Mouse (Mus musculus): ENCODE measurements around the gene Atp8b2. TPM values are rescaled to one million over a fixed set of nuclear protein-coding genes. Genes with fewer than 3 reads are reported as not detected.

The Atp8b2 gene
- polyA plus RNA-seq, 1 experiment: 10.2 TPM

GRCm38 (mm10) chr3:89898870-89899510 is 64.3 kb downstream of the Atp8b2 start:
- peak overlapping the region; percentile 21; the same call in 1 of the 2 replicates for H3K27ac ChIP-seq (replicated peaks; ENCODE audit: low read depth, low read length)
- peaks cover 28% of the 10 kb centered on the region for H3K4me1 ChIP-seq (ENCODE audit: control insufficient read depth, insufficient read depth, insufficient read length, low read length)
- H3K4me3 ChIP-seq (ENCODE audit: insufficient read depth, low read depth, low read length): no peak overlapping the region

GRCm38 (mm10) chr3:89898011-89898410 is 65.3 kb downstream of the Atp8b2 start:
- Histone ChIP-seq H3K4me3 (ENCODE audit: insufficient read depth, low read depth, low read length) (no peak overlapping the region), H3K27ac (replicated peaks; ENCODE audit: low read depth, low read length) (no peak overlapping the region), H3K4me1 (ENCODE audit: control insufficient read depth, insufficient read depth, insufficient read length, low read length) (peaks cover 28% of the 10 kb centered on the region)

GRCm38 (mm10) chr3:89897204-89897796 is 66.0 kb downstream of the Atp8b2 start:
- H3K27ac ChIP-seq (replicated peaks; ENCODE audit: low read depth, low read length): no peak overlapping the region

GRCm38 (mm10) chr3:89896571-89896970 is 66.7 kb downstream of the Atp8b2 start:
- Histone ChIP-seq H3K4me3 (ENCODE audit: insufficient read depth, low read depth, low read length) (no peak overlapping the region), H3K27ac (replicated peaks; ENCODE audit: low read depth, low read length) (no peak overlapping the region), H3K4me1 (ENCODE audit: control insufficient read depth, insufficient read depth, insufficient read length, low read length) (peaks cover 25% of the 10 kb centered on the region)

More at GRCm38 (mm10) chr3:89897204-89897796, 66.0 kb downstream of the Atp8b2 start:
- Histone ChIP-seq H3K4me3 (ENCODE audit: insufficient read depth, low read depth, low read length) (no peak overlapping the region), H3K4me1 (ENCODE audit: control insufficient read depth, insufficient read depth, insufficient read length, low read length) (peaks cover 28% of the 10 kb centered on the region)

GRCm38 (mm10) chr3:89892517-89893106 is 70.7 kb downstream of the Atp8b2 start:
- H3K4me1 ChIP-seq (ENCODE audit: control insufficient read depth, insufficient read depth, insufficient read length, low read length): peaks cover 10% of the 10 kb centered on the region
- no peak overlapping the region for H3K27ac ChIP-seq (replicated peaks; ENCODE audit: low read depth, low read length)
- H3K4me3 ChIP-seq (ENCODE audit: insufficient read depth, low read depth, low read length): no peak overlapping the region

GRCm38 (mm10) chr3:89891696-89892095 is 71.6 kb downstream of the Atp8b2 start:
- peaks cover 7% of the 10 kb centered on the region for H3K4me1 ChIP-seq (ENCODE audit: control insufficient read depth, insufficient read depth, insufficient read length, low read length)
- H3K27ac ChIP-seq (replicated peaks; ENCODE audit: low read depth, low read length): no peak overlapping the region
- no peak overlapping the region for H3K4me3 ChIP-seq (ENCODE audit: insufficient read depth, low read depth, low read length)

GRCm38 (mm10) chr3:89889841-89890430 is 73.4 kb downstream of the Atp8b2 start:
- H3K4me3 ChIP-seq (ENCODE audit: insufficient read depth, low read depth, low read length): no peak overlapping the region
- H3K4me1 ChIP-seq (ENCODE audit: control insufficient read depth, insufficient read depth, insufficient read length, low read length): peaks cover 7% of the 10 kb centered on the region
- peak overlapping the region; percentile 93 for H3K27ac ChIP-seq (replicated peaks; ENCODE audit: low read depth, low read length)

Other genes with a start within 250 kb of the Atp8b2 start
- 2.4 and 4.8 TPM in 2 replicates for gene Adar, start 248.5 kb downstream of the Atp8b2 start, polyA plus RNA-seq (2012; ENCODE audit: insufficient read depth, insufficient read length, missing spikeins)
- 0.54 and 1.3 TPM in 2 replicates for gene Chrnb2, start 198.9 kb downstream of the Atp8b2 start, polyA plus RNA-seq (2012; ENCODE audit: insufficient read depth, insufficient read length, missing spikeins)
- 31.9 and 44.5 TPM in 2 replicates for gene Ube2q1, start 189.9 kb downstream of the Atp8b2 start, polyA plus RNA-seq (2012; ENCODE audit: insufficient read depth, insufficient read length, missing spikeins)
- 2.4 and 4.0 TPM in 2 replicates for gene She, start 132.1 kb downstream of the Atp8b2 start, polyA plus RNA-seq (2012; ENCODE audit: insufficient read depth, insufficient read length, missing spikeins)
- 3.6 and 5.4 TPM in 2 replicates for gene Il6ra, start 50.3 kb downstream of the Atp8b2 start, polyA plus RNA-seq (2012; ENCODE audit: insufficient read depth, insufficient read length, missing spikeins)
- 79.2 and 79.9 TPM in 2 replicates for gene Hax1, start 35.3 kb upstream of the Atp8b2 start, polyA plus RNA-seq (2012; ENCODE audit: insufficient read depth, insufficient read length, missing spikeins)
- 62.5 and 63.0 TPM in 2 replicates for gene 4933434E20Rik, start 88.1 kb upstream of the Atp8b2 start, polyA plus RNA-seq (2012; ENCODE audit: insufficient read depth, insufficient read length, missing spikeins)
- 43.1 and 61.4 TPM in 2 replicates for gene Ubap2l, start 89.1 kb upstream of the Atp8b2 start, polyA plus RNA-seq (2012; ENCODE audit: insufficient read depth, insufficient read length, missing spikeins)
- gene Tpm3, start 109.1 kb upstream of the Atp8b2 start, polyA plus RNA-seq (2012; ENCODE audit: insufficient read depth, insufficient read length, missing spikeins): 96.4 and 103 TPM in 2 replicates
- 0.20 TPM in 1 of 2 replicates, not detected in the other for gene Nup210l, start 140.6 kb upstream of the Atp8b2 start, polyA plus RNA-seq (2012; ENCODE audit: insufficient read depth, insufficient read length, missing spikeins)